In the genomic region with DNA sequence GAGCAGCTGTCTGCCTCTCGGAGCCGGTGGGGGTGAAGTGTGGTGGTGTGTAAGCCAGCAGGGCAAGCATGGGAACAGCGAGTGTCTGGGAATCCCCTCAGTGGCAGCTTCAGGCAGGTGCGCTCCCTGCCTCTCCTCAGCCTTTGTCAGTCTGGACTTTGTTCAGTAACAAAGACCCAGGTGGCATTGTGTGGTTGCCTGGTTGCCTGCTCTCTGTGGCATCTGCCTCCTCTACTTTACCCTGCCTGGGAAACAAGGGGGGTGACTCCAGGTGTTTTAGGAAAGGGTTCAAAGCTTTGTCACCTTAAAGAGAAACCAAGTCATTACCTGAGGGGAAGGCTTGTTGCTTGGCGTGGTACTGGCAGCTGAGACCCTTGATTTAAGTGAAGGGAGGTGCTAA, we compare ENCODE assay signal across 23 mouse cellular contexts.
DNase-seq lines count a peak whose midpoint lies in the region; ATAC-seq lines count a peak whose summit lies in the region.
"Had no signal": no experiment of that assay in that cellular context is flagged by ENCODE, and none has a peak within 500 bp of the region (broad histone marks: within the 10 kb centered on the region; RNA-seq: fewer than 3 reads in every experiment).

No protein-coding gene starts in this region.

- H3K9me3 ChIP-seq in embryonic facial prominence, embryonic 14.5 days (ENCODE audit: control insufficient read depth, low read length), result no peaks in the 10 kb centered on the region
- no peaks in the 10 kb centered on the region for H3K9me3 ChIP-seq in embryonic facial prominence, embryonic 10.5 days
- H3K9me3 ChIP-seq: forebrain, embryonic 13.5 days; heart, embryonic 13.5 days; hindbrain, embryonic 12.5 days had no signal

- intact Hi-C loops in left cerebral cortex, postnatal 4 days (cut with DNase I), result no loop called here

- no peak overlapping the region for H3K9ac ChIP-seq in embryonic facial prominence, embryonic 14.5 days (ENCODE audit: low read depth, low read length)
- H3K9ac ChIP-seq: forebrain, embryonic 13.5 days; forebrain, postnatal 0 days; heart, embryonic 13.5 days; hindbrain, embryonic 12.5 days had no signal

- WGBS in embryonic facial prominence, embryonic 14.5 days, result 77% methylated on average over 5 of the region's 5 CpGs
- 80% methylated on average over 5 of the region's 5 CpGs for WGBS in embryonic facial prominence, embryonic 10.5 days

- H3K4me1 ChIP-seq in embryonic facial prominence, embryonic 14.5 days (ENCODE audit: control insufficient read depth, insufficient read depth, low read length), result peaks cover 3% of the 10 kb centered on the region; the same call in 1 of the 2 replicates
- peaks cover 12% of the 10 kb centered on the region; the same call in 1 of the 2 replicates for H3K4me1 ChIP-seq in embryonic facial prominence, embryonic 10.5 days
- H3K4me1 ChIP-seq: forebrain, embryonic 13.5 days; hindbrain, embryonic 12.5 days had no signal

- DNase-seq in embryonic facial prominence, embryonic 14.5 days (ENCODE audit: low spot score), result no peak
- DNase-seq in embryonic facial prominence, embryonic 10.5 days (ENCODE audit: low spot score), result no peak
- DNase-seq in A20 (ENCODE audit: low read depth, low spot score), result peak; percentile 30
- peak; percentile 65 to 80 for DNase-seq in thymus, adult 18-20 months
- DNase-seq in thymus, postnatal 14 days, result peak; percentile 79
- no peak for DNase-seq in ovary, postnatal 36 days (ENCODE audit: low spot score)
- no peak for DNase-seq in embryo, embryonic 10.5 days (ENCODE audit: low spot score)
- no peak for DNase-seq in left cerebral cortex, postnatal 4 days
- DNase-seq: adrenal gland, postnatal 25 days; cerebellum, adult 18-20 months; cerebellum, adult 9-11 months; cerebellum, postnatal 36 days; forebrain, postnatal 0 days; gastrocnemius, adult 2 months; gastrocnemius, postnatal 25 days; heart, postnatal 10 days; heart, postnatal 4 days had no signal

- no peak overlapping the region for H3K27ac ChIP-seq in embryonic facial prominence, embryonic 14.5 days (replicated peaks; ENCODE audit: low read depth, low read length)
- no peak overlapping the region for H3K27ac ChIP-seq in embryonic facial prominence, embryonic 10.5 days (replicated peaks)
- H3K27ac ChIP-seq: forebrain, embryonic 13.5 days; gastrocnemius, adult 2 months; heart, embryonic 13.5 days; hindbrain, embryonic 12.5 days had no signal

- H3K4me2 ChIP-seq in embryonic facial prominence, embryonic 14.5 days (ENCODE audit: low read depth, low read length), result no peak overlapping the region
- H3K4me2 ChIP-seq: forebrain, embryonic 13.5 days; heart, embryonic 13.5 days; hindbrain, embryonic 12.5 days had no signal

- H3K4me3 ChIP-seq in embryonic facial prominence, embryonic 14.5 days (ENCODE audit: low read depth, low read length), result no peak overlapping the region
- H3K4me3 ChIP-seq in embryonic facial prominence, embryonic 10.5 days, result no peak overlapping the region
- H3K4me3 ChIP-seq: forebrain, embryonic 13.5 days; gastrocnemius, adult 2 months; heart, embryonic 13.5 days; hindbrain, embryonic 12.5 days had no signal

- ATAC-seq in embryonic facial prominence, embryonic 14.5 days (ENCODE audit: low read depth), result peak; percentile 47; the same call in 1 of the 2 replicates
- ATAC-seq: activated CD4-positive, CD25-positive, alpha-beta regulatory T cell, adult 4 months; forebrain, embryonic 13.5 days; forebrain, postnatal 0 days; hindbrain, embryonic 16.5 days; Patski had no signal

- H3K36me3 ChIP-seq in embryonic facial prominence, embryonic 14.5 days (ENCODE audit: control insufficient read depth, insufficient read depth, low read length), result 0 out of 2 replicates have a peak, but pooled peaks cover 3% of the 10 kb centered on the region
- peaks cover 45% of the 10 kb centered on the region for H3K36me3 ChIP-seq in embryonic facial prominence, embryonic 10.5 days (replicated peaks)
- H3K36me3 ChIP-seq: hindbrain, embryonic 12.5 days had no signal

- no peaks in the 10 kb centered on the region for H3K27me3 ChIP-seq in embryonic facial prominence, embryonic 14.5 days (replicated peaks; ENCODE audit: control insufficient read depth, insufficient read depth, low read length)
- no peaks in the 10 kb centered on the region for H3K27me3 ChIP-seq in embryonic facial prominence, embryonic 10.5 days (replicated peaks; ENCODE audit: low read depth, poor library complexity, severe bottlenecking)
- H3K27me3 ChIP-seq: forebrain, embryonic 13.5 days; heart, embryonic 13.5 days; hindbrain, embryonic 12.5 days; Patski had no signal

Comparison
In these comparisons a context has a peak if more than half of its experiments do, and no peak if none do; other contexts are left out.
1. DNase-seq: peak in A20 (single experiment), thymus, adult 18-20 months (2 of 2) and thymus, postnatal 14 days (single experiment); none in embryonic facial prominence, embryonic 14.5 days (single experiment), embryonic facial prominence, embryonic 10.5 days (single experiment), ovary, postnatal 36 days (single experiment), embryo, embryonic 10.5 days (single experiment) and left cerebral cortex, postnatal 4 days (single experiment).